Comparison of ENCODE assay signal across 11 mouse cellular contexts in genomic region chr15:5869289-5869688, GRCm38 (mm10).
DNase-seq lines count a peak whose midpoint lies in the region; ATAC-seq lines count a peak whose summit lies in the region.
"Had no signal": no experiment of that assay in that cellular context is flagged by ENCODE, and none has a peak within 500 bp of the region (broad histone marks: within the 10 kb centered on the region; RNA-seq: fewer than 3 reads in every experiment).

No protein-coding gene starts in this region.

- peak overlapping the region; percentile 16 for H3K4me3 ChIP-seq in heart, embryonic 16.5 days (ENCODE audit: low read length)
- H3K4me3 ChIP-seq in neural tube, embryonic 15.5 days (replicated peaks), result no peak overlapping the region

- no peak for ATAC-seq in heart, embryonic 16.5 days (replicated peaks; ENCODE audit: extremely low read depth, insufficient read depth, low FRiP score)
- ATAC-seq in neural tube, embryonic 15.5 days (ENCODE audit: low FRiP score), result no peak; the same call in 1 of the 2 replicates
- ATAC-seq: intestine, postnatal 0 days had no signal

- H3K27ac ChIP-seq in heart, embryonic 16.5 days (ENCODE audit: low read length), result no peak overlapping the region
- H3K27ac ChIP-seq in neural tube, embryonic 15.5 days (replicated peaks), result no peak overlapping the region

- H3K9me3 ChIP-seq in heart, embryonic 16.5 days (replicated peaks; ENCODE audit: control insufficient read depth, low read length), result no peaks in the 10 kb centered on the region
- no peaks in the 10 kb centered on the region for H3K9me3 ChIP-seq in neural tube, embryonic 15.5 days (replicated peaks)

- DNase-seq in heart, adult 8-10 months (ENCODE audit: low spot score), result no peak
- DNase-seq in neural tube, embryonic 10.5 days (ENCODE audit: extremely low spot score, low spot score), result peak; percentile 15
- DNase-seq in hindlimb bud, embryonic 11.5 days (ENCODE audit: extremely low spot score, low read depth, low spot score), result peak; percentile 44
- DNase-seq in yolk sac, embryonic 10.5 days (ENCODE audit: low spot score), result peak; percentile 9
- DNase-seq in kidney, adult 11 months, result no peak
- no peak for DNase-seq in left cerebral cortex, adult 8-10 months (ENCODE audit: low spot score in 2 of 2)
- DNase-seq: cerebellum, adult 18-20 months; thymus, postnatal 25 days had no signal

- no peaks in the 10 kb centered on the region for H3K36me3 ChIP-seq in heart, embryonic 16.5 days (ENCODE audit: control insufficient read depth, insufficient read depth)
- H3K36me3 ChIP-seq in neural tube, embryonic 15.5 days, result no peaks in the 10 kb centered on the region

- H3K4me2 ChIP-seq in heart, embryonic 16.5 days (ENCODE audit: low read depth, low read length), result peak overlapping the region; percentile 38
- H3K4me2 ChIP-seq in neural tube, embryonic 15.5 days, result no peak overlapping the region

- H3K27me3 ChIP-seq in heart, embryonic 16.5 days (ENCODE audit: control insufficient read depth, insufficient read depth, low read length), result no peaks in the 10 kb centered on the region
- H3K27me3 ChIP-seq in neural tube, embryonic 15.5 days (replicated peaks), result no peaks in the 10 kb centered on the region

- no peaks in the 10 kb centered on the region for H3K4me1 ChIP-seq in heart, embryonic 16.5 days (ENCODE audit: control insufficient read depth, insufficient read depth, low read length)
- no peaks in the 10 kb centered on the region for H3K4me1 ChIP-seq in neural tube, embryonic 15.5 days

- H3K9ac ChIP-seq in heart, embryonic 16.5 days (ENCODE audit: low read length), result no peak overlapping the region
- H3K9ac ChIP-seq in neural tube, embryonic 15.5 days (replicated peaks), result no peak overlapping the region

- 29% methylated on average over 12 of the region's 12 CpGs for WGBS in heart, embryonic 16.5 days
- 72% methylated on average over 12 of the region's 12 CpGs for WGBS in neural tube, embryonic 15.5 days

Comparison
In these comparisons a context has a peak if more than half of its experiments do, and no peak if none do; other contexts are left out.
1. DNase-seq: peak in neural tube, embryonic 10.5 days (single experiment), hindlimb bud, embryonic 11.5 days (single experiment) and yolk sac, embryonic 10.5 days (single experiment); none in heart, adult 8-10 months (single experiment), kidney, adult 11 months (single experiment) and left cerebral cortex, adult 8-10 months (0 of 2).